Mouse (Mus musculus) retina, postnatal 7 days (tissue): ENCODE measurements around the gene Gpr19.

Experiments used
- DNase-seq: peaks from one replicate; pipeline ENCODE4 v3.0.0-alpha.2; 2012; ENCODE audit warnings: low read depth, low spot score

Gpr19 gene

DNA sequence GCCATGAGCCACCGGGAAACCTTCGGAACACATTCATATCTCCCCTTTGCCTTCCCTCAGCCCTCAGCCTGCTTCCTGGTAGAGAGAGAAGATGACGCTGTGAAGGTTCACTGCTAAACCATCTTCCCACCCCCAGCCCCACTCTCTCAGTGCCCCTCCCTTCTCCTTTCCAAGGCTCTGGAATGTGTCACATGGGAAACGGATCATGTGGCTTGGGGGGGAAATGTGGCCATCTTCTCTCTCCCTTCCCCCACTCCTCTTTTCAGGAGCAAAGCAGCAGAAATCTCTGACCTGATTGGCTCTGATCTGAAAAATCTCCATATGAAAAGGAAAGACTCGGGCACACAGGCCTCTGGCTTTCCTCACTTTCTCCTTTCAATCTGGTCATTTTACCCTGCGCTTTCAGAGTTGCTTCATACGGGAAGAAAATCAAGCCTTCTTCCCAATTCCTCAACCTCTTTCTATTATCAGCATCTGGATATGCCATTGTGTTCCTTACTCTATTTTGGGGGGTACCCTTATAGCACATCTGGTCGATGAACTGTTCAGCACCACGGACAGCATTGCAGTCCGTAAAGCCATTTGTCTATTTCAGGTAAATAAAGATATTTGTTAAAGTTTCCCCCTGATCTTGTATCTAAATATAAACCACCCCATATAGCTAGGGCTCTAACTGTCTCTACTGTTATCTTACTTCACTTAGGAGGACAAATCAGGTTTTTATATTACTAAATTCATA is 10.5 kb downstream of the Gpr19 start:
- peak; percentile 82 for DNase-seq

DNA sequence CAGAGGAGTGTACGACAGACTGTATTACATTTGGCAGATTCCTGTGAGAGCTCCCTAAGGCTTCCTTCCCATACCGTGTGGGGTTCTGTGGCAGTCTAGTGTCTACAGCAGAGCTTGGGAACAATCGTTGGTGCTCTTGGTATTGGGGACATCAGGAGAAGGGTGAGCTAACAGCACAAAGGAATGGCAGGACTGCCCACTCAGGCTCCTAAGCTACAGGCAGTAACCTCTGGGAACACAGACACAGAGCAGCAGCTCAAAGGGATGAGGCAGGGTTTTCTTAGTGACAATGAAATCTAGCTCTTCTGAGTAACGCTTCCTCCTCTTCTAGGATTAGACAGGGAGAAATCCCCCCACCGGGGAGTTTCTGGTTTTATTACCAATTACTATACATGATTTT is 11.4 kb downstream of the Gpr19 start:
- DNase-seq = no peak

DNA sequence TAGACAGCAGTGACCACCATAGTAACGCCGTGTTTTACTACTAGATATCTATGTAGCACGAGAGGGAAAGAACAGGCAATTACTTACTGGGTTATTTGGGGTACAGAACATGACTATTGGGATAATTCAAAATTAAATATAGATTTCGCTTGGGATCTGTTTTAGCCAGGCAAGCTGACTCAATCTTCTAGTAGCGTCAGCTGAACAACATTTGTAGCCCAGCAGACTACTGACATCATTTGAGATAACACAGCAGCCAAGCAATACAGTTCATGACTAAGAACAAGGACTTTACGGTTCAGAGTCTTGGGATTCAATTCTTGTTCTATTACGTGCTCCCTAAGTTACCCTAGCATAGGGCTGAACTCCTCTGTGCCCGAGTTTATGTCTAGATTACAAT is 11.9 kb downstream of the Gpr19 start:
- DNase-seq = no peak

DNA sequence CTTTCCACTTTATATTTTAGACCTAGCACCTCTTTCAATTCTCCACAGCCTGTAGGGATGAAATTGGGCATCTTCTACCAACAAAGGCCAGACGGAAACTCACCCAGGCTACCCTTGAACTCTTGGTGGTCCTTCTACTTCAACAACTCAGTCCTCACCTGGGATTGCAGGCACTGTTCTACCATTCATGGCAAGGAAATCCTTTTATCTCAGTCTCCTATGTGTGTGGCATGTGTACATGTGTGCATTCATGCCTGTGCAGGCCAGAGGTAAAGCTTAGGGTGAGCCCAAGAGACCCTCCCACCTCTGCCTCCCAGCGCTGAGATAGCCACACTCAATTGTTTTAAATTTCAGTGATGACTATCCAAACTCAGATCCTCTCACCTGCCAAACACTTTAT is 12.9 kb downstream of the Gpr19 start:
- DNase-seq = no peak

DNA sequence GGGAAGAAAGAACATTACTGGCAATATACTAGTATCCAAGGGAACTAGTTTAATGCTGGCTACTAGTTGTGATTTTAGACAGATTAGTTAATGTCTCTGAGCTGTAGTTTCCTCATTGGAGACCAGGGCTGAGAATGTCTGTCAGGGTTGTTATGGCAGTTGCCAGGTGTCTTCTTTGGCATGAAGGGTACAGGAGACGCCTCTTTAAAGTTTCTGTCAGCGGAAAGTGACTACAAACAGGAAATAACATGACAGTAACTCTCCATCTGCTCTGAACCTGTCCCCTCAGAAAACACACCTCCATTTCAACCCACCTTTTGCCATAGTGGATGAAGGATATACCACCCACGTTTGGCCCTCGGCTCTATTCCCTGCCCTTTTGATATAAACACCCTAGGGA is 14.7 kb downstream of the Gpr19 start:
- DNase-seq = no peak

DNA sequence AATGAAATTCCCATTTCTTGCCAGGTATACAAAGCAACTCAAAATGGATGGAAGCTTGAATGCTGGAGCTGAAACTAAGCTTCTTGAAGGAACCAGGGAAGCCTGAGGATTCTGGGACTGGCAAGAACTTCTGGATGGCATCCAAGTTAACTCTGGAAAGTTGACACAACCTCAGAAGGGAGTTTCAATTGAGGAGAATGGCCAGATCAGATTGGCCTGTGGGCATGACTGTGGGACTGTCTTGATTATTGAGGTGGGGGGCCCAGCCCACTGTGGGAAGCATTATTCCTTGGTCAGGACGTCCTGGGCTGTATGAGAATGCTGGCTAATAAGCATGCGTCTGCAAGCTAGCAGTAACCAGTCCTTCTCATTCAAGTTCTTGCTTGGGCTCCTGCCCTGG is 18.3 kb downstream of the Gpr19 start:
- no peak for DNase-seq

DNA sequence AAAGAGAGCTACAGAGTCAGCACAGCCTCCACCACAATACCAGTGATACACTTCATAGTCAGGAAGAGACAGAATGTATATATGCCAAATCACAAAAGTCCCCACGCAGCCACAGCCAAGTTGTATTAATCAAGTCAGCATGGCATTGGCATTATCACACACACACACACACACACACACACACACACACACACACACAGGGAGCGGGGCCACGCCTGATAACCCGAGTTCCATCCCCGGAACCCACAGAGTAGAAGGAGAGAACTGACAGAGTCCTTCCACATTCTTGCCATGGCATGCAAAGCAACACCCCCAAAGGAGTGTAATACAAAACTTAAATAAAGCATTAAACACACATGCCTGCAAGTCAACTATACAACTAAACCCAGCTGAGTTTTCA is 18.8 kb downstream of the Gpr19 start:
- no peak for DNase-seq

DNA sequence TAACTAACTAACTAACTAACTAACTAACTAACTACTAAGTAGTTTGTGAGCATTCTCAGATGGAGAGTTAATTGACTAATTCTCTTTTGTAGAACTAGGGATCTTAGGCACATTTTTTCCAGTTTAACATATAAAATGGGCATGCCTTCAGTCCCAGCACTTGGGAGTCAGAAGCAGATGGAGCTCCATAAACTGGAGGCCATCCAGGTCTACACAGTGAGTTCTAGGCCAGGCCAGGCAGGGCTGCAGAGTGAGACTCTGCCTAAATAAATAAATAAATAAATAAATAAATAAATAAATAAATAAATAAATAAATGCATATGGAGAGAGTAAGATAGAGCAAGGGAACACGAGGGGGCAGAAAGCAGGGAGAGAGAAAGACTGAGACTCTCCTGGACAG is 20.5 kb downstream of the Gpr19 start:
- DNase-seq = no peak

DNA sequence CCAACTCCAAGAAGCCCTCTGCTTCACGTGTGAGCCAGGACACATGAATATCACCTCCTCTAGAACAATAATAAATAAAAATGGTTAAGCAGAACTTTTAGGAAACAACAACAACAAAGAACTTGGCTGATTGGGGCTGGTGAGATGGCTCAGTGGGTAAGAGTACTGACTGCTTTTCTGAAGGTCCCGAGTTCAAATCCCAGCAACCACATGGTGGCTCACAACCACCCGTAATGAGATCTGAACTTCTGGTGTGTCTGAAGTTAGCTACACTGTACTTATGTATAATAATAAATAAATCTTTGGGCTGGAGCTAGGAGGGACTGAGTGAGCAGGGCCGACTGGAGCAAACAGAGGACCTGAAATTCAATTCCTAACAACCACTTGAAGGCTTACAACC is 21.1 kb downstream of the Gpr19 start:
- no peak for DNase-seq

DNA sequence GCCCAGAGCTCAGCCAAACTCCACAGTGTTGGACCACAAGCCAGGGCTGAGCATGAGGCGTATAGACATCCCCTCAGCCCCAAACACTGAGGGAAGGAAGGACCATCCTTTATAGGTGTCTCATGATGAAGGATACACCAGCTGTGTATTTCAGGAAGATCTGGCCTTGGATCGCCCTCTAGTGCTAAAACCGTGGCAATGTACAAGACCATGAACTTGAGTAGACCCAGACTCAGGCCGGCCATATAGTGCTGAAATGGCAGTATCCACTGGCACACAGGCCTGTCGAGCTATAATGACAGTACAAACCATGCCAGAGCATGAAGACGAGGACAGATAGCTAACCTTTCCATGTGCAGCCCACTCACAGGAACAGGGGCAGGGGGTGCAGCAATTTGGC is 21.6 kb downstream of the Gpr19 start:
- DNase-seq = no peak

DNA sequence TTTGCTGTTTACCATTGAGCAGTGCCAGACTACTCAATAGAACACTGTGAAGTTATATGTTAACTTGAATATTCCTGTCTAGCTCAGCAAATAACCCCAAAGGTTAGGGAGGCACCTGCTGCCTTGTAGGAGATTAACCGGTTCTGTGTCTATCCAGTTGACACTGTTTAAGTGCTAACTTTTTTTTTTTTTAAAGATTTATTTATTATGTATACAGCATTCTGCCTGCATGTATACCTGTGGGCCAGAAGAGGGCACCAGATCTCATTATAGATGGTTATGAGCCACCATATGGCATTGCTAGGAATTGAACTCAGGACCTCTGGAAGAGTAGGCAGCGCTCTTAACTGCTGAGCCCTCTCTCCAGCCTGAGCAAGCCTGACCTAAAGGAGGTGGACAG is 25.4 kb downstream of the Gpr19 start:
- no peak for DNase-seq

DNA sequence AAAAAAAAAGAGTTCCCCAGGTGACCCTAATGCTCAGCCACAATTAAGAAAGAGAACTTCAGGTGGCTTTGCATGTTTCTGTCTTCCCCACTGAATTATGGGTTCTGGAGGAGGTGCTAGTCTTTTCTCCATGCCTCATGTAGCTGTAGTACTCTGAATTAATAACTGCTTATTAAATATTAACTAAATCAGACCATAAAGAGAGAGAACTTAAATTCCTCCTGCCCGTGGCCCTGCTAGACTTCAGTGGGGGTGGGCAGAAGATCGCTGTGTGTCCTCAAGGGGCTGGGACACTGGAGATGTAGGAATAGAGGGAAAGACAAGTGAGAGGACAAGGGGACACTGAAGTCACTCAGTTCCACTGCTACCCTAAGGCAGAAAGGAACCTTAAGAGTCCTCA is 26.1 kb downstream of the Gpr19 start:
- DNase-seq = no peak

DNA sequence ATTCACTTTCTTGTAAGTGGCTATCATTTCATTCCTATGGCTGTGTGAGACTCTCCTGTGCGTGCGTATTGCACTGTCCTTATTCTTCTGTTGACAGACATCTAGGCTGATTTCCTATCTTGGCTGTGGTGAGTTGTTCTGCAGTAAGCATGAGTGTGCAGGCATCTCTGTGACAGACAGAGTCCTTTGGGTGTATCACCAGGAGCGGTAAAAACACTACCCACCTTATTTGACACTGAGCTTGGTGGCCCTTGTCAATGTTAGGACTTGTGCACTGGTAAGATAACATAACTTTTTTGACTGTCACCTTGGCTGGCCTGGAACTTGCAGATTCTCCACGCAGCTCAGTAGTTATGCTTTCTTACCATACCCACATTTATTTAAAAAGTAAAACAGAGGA is 27.5 kb downstream of the Gpr19 start:
- no peak for DNase-seq

DNA sequence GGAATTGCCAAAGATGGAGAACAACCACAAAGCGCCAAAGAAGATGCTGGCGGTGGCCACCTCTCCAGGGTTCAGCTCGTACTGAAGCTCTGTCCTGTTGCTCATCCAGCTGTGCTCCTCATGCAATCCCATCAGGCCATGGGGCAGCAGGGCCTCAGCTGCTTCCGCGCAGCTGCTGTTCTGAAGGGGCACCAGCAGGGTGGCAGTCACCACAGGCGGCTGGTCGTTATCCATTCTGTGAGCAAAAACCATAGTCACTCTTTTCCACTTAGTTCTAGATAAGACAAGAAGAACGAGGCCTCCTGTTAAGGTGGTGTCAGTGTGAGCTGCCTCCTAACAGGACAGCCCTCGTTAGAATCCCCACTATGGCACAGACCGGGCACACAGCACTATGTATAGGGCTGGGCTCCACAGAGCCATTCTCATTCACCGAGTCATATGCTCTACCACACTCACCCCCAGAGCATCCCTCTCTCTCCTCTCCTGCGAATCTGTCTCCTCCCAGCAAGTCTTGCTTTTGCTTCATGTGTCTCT is 28.1 kb downstream of the Gpr19 start:
- DNase-seq = no peak

DNA sequence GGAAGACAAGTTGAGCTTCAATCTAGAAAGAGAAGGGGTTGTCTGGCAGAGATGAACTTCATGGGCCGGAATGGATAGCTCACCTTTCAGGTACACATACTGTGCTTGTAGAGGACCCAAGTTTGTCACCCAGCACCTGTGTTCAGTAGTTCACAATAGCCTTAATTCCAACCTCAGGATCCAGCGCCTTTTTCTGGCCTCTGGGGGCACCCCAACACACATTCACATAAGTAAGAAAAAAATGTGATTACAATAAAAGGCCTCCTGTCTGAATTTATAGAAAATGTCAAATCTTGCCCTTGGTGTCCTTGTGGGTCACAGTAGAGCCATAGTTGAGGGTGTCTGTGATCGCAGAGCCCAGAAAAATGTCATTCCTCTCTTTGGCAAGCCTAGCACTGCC is 31.1 kb downstream of the Gpr19 start:
- DNase-seq = no peak

DNA sequence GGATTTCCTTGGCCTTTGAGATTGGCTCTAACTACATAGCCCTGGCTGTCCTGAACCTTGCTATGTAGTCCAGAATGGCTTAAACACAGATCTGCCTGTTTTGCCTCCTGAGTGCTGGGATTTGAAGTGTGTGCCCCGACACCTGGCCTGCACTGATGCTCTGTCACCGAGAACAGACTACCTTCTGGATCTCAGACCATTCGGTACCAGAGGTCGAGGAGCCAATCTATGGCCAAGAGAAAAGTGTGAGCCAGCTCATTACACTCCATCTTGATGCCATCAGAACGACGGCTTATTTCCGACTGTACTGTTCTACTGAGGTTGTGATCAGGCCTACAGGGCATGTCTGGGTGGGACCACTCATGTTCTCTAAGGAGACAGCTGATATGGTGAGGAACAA is 32.3 kb downstream of the Gpr19 start:
- no peak for DNase-seq

DNA sequence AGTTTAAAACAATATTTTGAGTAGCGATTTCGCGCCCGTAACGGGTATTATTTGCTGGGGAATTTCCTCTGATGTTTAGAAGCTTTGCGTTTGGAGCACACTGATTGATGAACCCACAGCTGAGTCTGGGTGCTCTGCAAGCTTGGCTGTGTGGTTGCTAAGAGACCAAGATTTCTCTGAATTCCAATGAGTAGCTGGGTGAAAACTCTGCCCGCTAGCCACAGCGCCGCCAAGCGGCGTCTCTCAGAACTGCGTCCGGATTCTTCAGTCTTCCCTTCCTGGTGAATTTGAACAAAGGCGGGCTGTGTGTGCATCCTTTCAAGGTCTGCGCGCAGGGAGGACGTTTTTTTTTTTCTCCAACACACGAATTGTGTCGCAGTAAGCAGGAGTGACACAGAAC is 35.2 kb downstream of the Gpr19 start:
- peak; percentile 81 for DNase-seq

DNA sequence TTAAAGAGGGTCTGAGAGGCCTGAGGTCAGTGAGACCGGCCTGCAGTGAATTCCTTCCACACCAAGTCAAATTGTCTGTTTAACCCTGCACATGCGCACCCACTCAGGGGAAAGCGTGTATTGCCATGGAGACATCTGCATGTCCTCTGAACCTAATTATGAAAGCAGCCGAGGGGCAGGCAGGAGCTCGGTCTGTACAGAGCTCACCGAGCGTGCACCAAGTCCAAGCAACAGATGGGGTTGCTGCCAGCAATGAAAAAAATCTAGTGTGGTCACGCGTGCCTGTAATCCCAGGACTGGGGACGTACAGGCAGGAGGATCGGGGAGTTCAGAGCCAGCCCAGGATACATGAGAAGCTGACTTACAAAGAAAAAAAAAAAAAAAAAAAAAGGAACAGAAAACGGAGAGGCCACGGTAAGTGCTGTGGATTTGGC is 35.7 kb downstream of the Gpr19 start:
- no peak for DNase-seq

DNA sequence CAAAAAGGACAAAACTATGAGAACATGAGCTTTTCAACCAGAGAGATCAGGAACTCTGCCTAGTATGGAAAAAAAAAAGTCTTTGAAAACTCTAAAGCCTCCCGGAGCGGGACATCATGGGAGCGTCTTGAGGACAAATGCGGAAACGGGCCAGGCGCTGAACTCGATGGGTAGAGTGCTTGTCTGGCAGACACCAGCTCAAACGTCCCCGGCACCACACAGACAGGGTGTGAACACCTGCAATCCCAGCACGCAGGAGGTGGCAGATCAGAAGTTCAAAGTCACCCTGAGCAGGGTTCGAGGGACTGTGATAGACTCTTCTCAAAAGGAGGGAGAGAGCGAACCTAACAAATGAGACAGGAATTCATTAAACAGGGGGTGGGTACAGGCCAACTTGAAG is 37.0 kb downstream of the Gpr19 start:
- DNase-seq = no peak

DNA sequence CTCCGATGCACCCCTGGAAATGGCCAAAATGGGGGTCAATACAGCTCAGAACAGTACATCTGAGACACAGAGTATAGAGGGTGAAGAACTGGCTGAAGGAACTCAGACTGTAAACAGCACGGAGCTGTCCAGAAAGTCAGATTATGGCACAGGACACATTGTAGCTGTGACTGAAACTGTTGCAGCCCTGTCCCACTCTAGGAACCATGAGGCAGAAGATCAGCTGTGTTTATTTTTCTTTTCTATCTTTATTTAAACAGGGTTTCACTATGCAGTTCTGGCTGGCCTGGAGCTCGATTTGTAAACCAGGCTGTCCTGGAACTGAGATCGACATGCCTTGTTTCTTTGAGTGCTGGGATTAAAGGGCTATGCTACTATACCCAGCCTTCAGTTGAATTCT is 38.1 kb downstream of the Gpr19 start:
- DNase-seq = no peak

DNA sequence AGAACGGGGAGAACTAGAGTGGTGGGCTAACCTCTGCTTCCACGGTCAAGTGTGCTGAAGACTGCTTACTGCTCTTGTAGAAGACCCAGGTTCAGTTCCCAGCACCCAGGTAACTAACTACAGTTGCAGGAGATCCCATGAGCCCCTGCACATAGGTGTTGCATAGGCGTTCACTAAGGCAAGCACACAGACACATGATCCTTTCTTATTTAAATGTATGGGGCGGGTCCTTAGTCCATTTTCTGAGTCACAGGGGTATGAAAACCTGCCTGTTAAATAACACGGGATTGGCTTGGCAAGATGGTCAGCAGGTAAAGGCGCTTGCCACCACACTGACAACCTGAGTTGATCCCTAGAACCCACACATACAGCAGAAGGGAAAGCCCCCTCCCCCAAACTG is 39.4 kb downstream of the Gpr19 start:
- DNase-seq = no peak

DNA sequence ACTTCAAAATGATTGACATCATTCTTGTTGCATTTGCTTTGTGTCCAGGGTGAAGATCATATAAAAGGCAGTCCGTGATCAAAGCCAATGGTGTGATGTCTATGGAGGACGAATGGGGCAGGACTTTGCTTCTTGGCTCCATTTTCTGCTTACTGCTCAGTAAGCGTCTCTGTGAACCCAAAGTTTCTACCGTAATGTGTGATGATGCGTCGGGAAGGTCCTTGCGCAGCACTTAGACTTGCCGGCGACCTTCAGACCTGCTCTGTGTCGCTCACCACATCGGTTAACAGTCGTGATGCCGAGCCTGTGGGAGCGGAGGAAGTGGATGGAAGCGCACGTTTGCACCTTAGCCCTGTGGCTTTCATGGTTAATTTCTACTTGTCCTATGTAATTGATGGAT is 42.5 kb downstream of the Gpr19 start:
- no peak for DNase-seq

DNA sequence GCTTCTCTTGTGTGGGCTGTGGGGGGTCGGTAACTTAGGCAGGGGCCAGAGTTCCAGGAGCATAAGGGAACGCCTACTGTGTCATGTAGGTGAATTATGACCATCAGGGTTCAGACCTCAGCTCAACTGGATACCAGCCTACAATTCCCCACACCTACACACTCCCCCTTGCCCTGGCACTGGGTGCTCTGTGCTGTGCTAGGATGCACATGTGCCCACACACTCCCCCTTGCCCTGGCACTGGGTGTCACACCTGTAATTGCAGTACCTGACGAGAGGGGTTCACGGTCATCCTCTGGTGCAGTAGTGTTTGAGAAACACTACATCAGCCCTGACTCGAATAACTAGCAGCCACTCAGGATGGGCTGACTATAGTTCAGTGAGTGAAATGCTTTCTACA is 43.6 kb downstream of the Gpr19 start:
- no peak for DNase-seq

DNA sequence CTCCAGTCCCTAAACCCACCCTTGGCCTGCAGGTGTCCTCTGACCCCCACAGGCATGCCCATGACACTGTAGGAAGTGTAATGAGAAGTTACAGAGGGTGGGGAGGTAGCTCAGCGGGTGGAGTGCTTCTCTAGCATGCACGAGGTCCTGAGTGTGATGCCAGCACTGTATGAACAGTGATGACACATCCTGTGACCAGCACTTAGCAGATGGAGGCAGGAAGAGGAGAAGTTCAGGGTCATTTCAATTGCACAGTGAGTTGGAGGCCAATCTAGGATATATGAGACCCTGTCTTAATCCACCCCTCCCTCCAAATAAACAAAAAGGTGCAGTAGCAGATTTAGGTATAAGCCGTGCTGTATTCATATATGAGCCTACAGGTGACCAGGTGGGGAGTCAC is 48.4 kb downstream of the Gpr19 start:
- DNase-seq = no peak
